Mouse (Mus musculus) kidney, postnatal 4 days (tissue): ENCODE measurements around the gene Crb1.

Source experiments
- DNase-seq, 2 experiments: peaks; one replicate each; pipeline ENCODE4 v3.0.0; 2021; ENCODE audit warnings: mixed read lengths in 2 of 2

Gene Crb1

DNA sequence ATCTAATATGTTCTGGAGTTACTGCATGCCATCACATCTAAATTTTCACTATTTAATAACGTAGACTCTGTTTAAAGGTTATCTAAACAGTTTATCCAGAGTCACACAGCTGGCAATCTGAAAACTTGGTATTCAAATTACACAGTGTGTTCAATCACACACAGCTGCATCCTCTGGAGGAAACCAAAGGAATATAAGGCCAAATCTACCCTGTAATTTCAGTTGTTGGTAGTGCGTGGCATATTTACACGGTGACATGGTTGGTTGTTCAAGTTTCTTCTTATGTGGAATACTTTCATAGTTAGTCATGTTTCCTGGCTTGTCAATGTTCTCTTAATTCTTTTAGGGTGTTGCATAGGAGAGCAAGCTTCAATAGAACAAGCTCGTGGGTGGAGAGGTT is 166.4 kb downstream of the Crb1 start:
- no peak for DNase-seq

- peak; percentile 8 to 9 for DNase-seq
These were observed 167.1 kb downstream of the Crb1 start for GRCm38 (mm10) chr1:139209796-139210195.

DNA sequence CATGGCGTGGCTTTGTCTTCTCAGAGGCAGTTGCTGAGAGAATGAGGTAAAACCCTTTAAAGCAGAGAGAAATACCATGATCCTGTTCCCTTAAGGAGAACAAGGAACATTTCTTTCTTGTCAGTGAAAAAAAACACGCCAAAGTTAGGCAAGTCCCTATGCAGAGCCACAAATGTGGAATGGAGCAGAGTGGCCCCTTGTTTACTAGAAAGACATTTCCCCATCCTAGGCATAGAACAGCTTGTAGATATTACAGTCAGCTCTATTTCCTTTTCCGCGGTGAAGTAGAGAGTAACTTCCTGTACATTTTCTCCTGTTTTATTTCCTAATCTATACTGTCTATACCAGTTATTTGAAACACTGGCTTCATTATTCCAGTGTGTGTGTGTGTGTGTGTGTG is 170.6 kb downstream of the Crb1 start:
- DNase-seq = no peak

- DNase-seq = no peak
These were observed 173.9 kb downstream of the Crb1 start for GRCm38 (mm10) chr1:139203026-139203425.

- DNase-seq = no peak
These were observed 182.4 kb downstream of the Crb1 start for GRCm38 (mm10) chr1:139194428-139195028.

DNA sequence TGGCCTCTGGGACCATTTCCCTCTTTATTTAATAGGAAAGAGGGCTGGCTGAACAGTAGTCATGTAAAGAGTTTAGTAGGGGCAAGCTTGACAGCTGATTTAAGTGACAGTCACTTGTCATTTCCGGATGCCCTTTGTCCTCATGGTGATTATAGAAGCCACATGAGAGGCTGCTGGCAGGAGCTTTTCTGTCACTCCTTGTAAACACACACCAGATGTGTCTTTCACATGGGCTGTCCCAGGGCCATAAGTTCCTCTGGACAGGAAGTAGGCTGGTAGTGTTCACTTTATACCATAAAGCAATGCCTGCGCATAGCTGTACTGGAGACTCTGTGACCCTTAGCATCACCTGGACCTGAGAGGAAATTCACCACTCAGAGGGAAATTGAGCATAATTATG is 182.9 kb downstream of the Crb1 start:
- DNase-seq = no peak

DNA sequence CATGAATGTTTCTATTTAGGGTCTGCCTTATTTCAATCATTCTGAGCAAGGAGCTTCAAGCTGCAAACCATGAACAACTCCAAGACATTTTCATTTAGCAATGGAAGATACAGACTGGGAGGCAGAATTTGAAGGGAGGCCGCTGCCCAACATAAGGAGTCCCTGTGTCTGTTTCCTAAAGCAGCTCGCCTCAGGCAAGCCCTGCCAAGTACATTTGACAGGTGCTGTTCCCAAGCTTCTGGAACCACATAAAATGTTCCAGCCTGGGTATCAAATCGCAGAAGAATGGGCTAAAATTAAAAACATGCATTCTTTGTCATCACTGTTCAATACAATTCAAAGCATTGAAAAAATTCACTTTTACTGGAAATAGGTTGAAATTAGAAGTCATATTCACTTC is 184.3 kb downstream of the Crb1 start:
- DNase-seq = no peak

DNA sequence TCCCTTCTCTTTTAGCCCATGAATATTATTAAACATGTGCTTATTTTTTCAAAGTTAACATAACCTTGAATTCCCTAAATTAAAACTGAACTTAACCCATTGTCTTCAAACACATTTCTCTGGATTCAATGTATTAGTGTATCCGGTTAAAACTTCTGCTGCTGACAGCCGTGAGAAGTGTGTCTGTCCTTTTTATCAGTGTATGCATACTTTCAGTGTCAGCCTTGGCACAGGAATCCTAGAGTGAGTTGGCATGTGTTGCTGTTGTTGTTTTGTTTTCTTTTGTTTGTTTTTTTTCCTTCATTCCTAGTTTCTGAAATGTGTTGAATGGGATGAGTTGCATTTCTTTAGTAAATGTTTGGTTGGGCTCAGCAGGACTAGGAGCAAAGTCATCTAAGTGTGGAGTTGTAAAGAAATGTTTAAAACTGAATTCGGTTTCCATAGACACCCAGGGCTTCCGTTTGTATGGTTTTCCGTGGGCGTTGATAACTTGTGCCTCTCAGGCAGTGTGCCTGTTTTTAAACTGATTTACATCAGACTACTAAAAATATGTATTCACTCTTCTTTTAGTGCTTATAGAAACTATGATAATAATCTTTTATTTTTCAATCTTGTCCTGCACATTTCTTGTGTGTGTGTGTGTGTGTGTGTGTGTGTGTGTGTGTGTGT is 196.3 kb downstream of the Crb1 start:
- no peak for DNase-seq

DNA sequence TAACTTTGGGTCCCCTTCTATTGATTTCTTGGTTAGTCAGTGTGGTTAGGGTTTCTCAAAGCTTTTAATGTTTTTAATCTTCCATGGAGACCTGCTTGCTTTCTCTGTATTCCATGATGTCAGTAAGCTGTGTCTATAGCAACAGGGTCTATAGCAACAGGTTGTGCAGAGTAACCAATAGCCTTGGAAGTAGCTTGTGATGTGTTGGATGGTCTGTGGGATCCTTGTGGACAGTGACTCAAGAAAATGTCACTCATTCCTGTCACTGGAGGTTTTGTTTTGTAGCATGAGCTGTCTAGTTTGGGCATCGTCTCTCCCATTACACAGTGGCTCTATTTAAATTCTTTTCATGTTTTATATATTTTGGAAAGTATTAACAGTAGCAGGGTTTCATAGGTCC is 197.2 kb downstream of the Crb1 start:
- no peak for DNase-seq

DNA sequence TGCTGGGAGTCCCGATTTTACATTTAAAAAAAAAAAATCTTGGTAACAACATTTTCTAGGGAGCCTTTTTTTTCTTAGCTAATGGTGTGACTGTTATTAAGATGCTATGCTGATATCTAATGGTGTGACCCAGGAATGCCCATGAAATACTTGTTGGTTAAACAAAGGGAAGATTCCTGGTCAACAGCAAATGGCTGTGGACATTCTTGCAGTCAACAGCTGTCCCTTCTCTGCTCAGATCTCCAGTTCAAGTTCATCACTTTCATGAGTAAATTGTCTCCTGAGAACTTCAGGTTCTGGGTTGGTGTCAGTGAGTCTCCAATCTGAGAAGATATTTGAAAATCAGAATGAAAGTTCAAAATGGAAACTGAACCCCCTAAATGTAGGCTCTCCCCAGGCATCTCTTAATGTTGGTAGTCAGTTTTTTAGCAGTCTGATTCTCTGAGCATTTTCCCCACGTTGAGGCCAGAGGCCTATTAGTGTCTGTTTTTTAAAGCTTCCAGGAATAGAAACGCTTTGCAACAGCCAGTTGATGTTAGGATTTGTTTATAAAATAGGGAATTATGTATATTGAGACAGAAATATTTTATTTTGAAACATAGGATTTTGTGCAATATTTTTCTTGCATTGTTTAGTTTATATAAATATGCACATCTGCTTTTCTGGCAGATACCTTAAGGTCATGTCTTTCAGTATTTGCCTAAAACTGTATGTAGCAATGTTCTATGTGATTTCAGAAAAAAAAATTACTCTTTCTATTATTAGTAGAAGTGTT is 202.7 kb downstream of the Crb1 start:
- no peak for DNase-seq

DNA sequence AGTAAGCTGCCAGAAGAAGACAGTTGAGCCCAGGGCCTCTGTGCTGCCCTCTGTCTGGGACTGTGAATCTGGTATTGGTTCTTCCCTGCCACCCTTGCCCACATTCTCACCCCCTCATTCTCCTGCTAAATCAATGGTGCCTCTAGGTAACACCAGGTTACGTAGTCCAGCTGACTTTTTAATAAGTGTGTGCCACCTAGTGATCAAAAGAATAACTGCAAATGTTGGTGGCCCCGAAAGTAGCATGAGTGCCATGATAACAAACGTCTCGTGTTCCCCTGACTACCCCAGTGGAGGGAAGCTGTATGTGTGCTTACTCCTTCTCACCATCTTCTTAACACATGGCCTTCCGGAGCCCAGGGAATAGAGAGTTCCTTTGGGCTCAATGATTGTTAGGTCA is 214.1 kb downstream of the Crb1 start:
- peak; percentile 16 to 33 for DNase-seq

DNA sequence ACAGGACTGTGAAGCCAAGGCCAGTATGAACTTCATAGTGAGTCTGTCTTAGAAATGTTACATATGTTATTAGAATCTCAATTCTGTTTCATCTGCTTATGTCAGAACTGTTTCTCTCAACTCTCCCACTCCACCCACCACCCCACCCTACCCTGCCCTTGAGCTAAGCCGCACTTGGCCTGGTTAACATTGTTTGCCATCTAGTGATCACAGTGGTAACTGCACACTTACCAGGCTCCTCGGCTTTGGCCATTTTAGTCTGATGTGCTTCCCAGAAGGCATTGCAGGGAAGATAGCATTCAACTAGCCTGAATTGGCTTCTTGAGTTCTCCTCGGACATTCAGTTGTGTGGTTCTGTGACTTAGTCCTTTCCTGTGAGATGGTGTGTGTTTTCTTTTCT is 215.3 kb downstream of the Crb1 start:
- no peak for DNase-seq

GRCm38 (mm10) chr1:139156397-139156796 is 220.5 kb downstream of the Crb1 start:
- no peak for DNase-seq

DNA sequence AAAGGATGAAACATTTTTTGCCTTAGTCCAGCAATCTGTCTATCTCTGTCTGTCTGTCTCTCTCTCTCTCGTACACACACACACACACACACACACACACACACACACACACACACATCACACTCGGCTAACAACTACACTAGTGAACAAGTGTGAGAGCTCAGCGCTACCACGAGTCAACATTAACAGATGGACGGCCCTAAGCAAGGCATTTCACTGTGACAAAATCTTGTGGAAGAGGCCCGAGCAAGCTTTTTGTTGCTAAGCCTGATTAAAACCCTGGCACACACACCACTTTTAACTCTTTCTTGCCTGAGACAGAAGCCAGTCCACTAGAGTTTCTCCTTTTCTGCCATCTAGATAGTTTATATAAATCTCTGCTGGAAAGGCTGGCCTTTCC is 223.4 kb downstream of the Crb1 start:
- DNase-seq = no peak

GRCm38 (mm10) chr1:139153006-139153405 is 223.9 kb downstream of the Crb1 start:
- DNase-seq = no peak
